Mouse (Mus musculus) ovary, postnatal 10 days (tissue): ENCODE data around the gene Limch1.

Experiments used
- DNase-seq: peaks from one replicate; pipeline ENCODE4 v3.0.0; 2022; ENCODE audit warnings: low spot score

The Limch1 gene

GRCm38 (mm10) chr5:66979332-66980218 is 233.9 kb downstream of the Limch1 start:
- DNase-seq, result no peak

DNA sequence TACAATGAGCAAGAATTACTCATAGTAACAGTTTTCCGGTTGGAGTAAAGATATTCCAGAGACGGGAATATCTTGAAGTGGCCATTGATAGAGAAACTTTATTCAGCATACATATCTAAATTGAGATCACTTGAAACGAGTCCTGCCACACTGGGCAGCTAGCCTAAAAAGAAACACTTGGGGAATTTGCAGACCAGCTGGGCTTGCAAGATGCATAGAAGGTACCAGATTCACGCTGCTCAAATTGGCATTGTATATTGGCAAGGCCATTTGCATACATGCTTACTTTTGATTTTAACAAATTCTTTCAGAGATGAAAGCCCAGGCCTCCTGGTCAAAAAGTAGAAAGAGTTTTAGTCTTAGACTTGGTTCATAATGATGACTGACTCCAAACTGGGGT is 235.2 kb downstream of the Limch1 start:
- no peak for DNase-seq

DNA sequence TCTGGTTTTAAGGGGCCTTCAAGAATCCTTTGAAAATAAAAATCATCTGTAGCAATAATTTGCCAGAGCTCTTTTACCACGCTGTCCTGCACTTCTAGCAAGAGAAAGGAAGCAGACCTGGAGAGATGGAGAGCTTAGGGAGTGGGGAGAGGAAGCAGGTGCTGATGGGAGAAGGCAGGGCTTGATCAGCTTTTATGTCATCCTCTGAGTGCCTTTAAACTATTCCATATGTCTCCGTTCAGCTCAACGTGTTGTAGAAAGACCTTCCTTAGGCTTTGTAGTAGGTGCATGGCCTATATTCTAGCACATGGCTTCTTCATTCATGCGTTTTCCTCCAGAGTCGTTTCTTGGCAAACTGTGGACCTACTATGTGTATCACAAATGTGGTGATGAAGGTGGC is 237.5 kb downstream of the Limch1 start:
- DNase-seq, result no peak

GRCm38 (mm10) chr5:66988926-66989325 is 243.3 kb downstream of the Limch1 start:
- DNase-seq, result no peak

DNA sequence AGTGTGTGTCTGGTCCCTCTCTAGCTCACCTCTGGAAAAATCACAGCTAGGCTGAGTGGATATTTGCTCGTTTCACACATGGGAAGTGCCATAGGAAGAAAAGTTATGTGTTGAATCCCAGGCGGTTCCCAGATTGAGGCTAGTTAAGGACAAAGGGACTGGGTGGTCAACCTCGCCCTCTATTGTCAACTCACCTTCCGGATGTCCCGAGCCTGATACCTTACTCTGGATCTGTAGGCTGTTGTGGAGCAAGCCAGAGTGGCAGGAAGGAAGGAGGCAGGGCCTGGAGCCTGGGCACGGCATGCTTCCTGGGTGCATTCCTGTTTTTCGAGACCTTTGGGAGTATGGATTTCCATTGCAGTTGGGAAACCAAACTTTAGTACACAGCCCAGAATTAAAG is 243.9 kb downstream of the Limch1 start:
- DNase-seq, result no peak

DNA sequence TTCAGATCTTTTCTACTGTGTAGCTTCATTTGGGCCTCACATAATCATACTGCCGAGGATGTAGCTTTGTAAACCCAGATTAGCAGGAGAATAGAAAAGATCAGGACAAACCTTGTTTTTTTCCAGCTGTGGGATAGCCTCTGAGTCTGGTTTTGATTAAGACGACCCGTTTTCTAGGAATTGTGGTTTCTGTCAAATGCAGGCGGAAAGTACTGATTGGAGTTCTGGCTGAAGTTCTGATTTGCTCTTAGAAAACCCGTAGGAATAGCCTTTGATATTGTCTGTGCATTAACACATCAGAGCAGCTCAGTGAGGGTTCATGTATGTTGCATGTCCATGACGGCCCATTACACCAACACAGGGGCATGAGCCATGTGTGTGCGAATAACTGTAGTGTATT is 246.8 kb downstream of the Limch1 start:
- DNase-seq, result no peak

DNA sequence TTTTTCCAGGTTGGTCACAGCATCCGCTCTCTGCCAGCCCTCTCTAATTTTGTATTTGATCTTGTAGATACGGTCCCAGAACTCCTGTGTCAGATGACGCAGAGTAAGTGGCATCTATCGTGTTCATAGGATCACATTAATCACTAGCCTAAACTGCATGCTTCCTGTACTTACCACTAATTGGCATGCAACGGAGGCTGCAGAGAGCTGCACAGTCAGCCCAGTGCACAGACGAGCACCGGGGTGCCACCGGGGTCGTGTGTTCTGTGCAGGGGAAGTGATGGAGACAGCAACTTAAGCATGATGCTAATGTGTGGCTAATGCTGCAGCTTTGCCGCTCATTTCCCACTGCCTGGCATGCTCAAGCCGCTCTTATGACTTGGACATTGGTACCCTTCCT is 247.4 kb downstream of the Limch1 start:
- DNase-seq, result no peak

- no peak for DNase-seq
These were observed 250.5 kb downstream of the Limch1 start for GRCm38 (mm10) chr5:66996124-66996523.

- peak; percentile 73 for DNase-seq
These were observed 251.4 kb downstream of the Limch1 start for GRCm38 (mm10) chr5:66996886-66997599.

- DNase-seq, result no peak
These were observed 251.9 kb downstream of the Limch1 start for GRCm38 (mm10) chr5:66997600-66997930.

DNA sequence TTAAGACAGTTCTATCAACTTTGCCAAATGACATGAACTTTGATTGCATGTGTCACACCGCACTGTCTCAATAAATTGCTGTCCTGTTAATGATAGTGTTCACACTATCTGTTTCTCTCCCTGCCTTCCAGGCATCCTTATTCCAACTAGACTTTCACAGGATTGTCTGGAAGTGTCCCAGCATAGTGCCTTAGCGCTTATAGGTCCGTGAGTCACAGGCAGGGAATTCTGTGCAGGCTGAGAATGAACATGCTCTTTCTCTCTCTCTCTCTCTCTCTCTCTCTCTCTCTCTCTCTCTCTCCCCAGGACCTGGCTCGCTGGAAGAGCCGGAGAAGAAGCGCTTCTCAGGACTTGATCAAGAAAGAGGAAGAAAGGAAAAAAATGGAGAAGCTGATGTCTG is 252.7 kb downstream of the Limch1 start:
- DNase-seq, result no peak

- no peak for DNase-seq
These were observed 256.7 kb downstream of the Limch1 start for GRCm38 (mm10) chr5:67002346-67002745.

- DNase-seq, result no peak
These were observed 259.0 kb downstream of the Limch1 start for GRCm38 (mm10) chr5:67004619-67005018.

DNA sequence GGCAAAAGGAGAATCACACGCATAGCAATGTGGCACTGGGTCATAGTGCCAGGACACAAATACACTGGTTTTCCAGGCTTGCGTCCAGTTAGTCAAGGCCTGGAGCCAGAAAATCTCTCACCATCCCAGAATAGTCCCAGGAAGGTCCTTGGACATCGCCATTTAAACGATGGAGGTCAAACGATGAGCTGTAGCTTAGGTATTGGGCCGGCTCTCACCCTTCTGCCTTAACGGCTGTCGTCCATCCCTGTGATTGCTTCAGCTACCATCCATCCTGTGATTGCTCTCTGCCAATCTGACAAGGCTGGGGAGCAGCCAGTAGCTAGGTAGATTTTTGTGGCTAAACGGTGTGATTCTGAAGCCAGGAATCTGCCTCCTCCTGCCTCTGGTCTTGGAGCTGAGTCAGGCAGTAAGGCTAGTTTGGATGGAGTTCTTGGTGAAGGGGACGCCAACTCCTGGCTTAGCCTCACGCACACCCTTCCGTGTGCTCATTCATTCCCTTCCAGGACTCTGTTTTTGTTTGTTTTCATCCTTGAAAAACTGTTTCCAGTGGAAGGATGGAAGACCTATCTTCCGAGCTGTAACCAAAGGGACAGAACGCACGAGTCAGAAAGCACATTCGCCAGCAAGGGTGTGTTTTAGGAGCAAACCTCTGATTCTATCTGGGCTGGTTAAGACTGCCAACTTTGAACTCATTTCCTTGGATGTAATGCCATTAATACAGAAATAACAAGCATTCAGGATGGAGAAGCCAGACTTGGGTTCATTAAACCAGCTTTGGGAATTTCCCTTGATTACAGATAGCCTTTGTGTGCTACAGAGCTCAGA is 265.6 kb downstream of the Limch1 start:
- no peak for DNase-seq

DNA sequence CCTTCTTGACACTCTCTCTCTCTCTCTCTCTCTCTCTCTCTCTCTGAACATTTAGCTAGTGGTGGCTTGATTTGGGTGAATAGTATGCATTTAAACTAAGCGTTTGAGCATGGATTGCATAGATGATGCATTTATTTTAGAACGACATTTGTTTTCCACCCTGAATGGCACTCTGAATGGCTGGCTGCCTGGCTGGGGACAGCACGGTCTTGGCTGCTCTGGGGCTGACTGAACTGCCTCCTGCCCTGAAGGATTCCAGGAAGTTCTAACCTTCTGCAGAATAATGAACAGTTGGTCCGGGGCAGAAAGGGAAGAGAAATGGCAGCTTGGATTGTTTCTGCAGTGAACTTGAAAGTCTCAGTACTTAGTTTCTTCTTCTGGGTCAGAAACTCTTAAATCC is 266.4 kb downstream of the Limch1 start:
- DNase-seq, result no peak

- no peak for DNase-seq
These were observed 268.3 kb downstream of the Limch1 start for GRCm38 (mm10) chr5:67013926-67014325.

- DNase-seq, result peak; percentile 40
These were observed 270.8 kb downstream of the Limch1 start for GRCm38 (mm10) chr5:67016450-67016849.

DNA sequence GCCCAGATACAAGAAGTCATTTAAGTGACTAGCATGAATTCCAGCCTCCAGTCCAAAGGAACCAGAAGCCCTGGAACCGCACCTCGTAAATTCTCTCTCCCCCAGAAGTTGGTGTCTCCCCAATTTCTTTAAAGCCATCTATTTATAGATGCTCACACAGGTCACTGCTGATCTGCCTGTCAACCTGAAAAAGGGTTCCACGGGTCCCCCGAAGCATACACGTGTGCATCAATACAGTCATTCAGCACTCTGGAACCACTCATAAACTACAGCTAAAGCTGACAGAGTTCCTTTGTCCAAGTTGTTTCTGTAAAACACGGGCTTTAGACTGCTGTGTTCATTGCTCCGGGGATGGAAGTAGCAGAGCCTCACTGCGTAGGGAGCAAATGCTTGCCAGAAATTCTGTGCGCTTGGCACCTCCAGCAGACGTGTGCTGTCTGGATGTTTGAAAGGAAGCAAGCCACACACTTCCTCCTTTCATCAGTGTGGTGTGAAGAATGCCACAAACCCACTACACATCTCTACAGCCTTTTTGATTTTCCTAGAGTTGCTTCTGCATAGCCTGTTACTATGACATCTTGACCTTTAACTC is 278.9 kb downstream of the Limch1 start:
- no peak for DNase-seq

GRCm38 (mm10) chr5:67025095-67025494 is 279.5 kb downstream of the Limch1 start:
- DNase-seq, result no peak

- DNase-seq, result no peak
These were observed 280.0 kb downstream of the Limch1 start for GRCm38 (mm10) chr5:67025581-67025980.

DNA sequence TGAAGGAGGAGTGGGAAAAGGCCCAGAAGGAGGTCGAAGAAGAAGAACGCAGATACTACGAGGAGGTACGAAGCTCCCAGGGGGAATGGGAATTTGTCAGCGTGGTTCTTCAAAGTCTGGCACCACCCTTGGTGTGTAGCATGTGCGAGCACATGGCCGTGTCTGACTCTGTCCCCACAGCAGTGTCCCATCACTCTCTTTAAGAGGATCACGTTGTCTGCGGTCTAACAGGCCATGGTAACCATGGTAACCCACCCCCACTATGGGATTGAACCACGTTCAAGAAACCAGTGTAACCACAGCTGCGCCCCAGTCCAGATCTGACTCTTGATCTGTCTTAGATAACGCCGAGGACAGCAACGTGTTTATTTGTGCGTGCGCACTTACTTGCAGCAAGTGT is 283.2 kb downstream of the Limch1 start:
- DNase-seq, result no peak

DNA sequence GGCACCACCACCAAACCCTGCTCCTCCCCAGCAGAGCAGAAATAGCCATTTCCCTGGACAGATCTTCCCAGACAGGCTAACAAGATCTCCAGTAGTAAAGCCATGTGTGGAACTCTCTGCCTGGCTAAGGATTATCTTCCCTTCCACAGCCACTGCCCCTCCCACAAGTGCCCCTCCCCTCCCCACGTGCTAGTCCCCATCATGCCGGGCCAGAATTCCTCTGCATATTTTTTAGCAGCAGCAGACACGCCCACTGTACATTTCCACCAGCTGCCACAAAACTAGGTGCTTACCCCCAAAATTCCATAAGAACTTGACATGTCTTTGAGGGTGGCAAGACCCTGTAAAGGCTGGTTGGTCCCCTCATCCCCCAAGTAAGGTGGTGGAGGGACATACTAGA is 284.3 kb downstream of the Limch1 start:
- no peak for DNase-seq
